Mouse (Mus musculus) liver, embryonic 14.5 days (tissue): ENCODE data around the gene Rgsl1.

Experiments used
- CTCF ChIP-seq: IDR thresholded peaks from 2 replicates; pipeline ENCODE4 v1.5.1; 2016; ENCODE audit warnings: antibody characterized with exemption, low read depth, control low read depth
- EP300 ChIP-seq: IDR thresholded peaks from 2 replicates; pipeline ENCODE4 v1.6.1; 2016; ENCODE audit warnings: antibody characterized with exemption, low read depth

DNA sequence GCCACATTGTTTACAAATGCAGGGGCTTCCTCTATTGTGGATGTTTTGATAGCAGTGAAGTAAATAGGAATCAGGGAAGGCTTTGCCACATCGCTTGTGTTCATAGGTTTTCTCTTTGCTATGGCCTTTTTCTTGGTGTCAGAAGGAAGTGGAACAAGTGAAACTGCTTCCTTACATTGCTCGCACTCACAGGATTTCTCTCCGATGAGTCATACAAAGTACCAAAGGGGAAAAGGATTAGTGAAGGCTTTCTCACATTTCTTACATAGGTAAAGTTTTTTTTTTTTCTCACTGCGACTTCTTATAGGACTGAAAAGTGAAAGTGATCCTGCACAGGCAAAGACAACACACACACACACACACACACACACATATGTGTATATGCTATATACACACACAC, 7.9 kb downstream of the Rgsl1 start:
- TF ChIP-seq CTCF (no peak), EP300 (no peak)
